ENCODE assay signal across 13 mouse cellular contexts in genomic region chr8:123999568-123999967, GRCm38 (mm10). TPM values are rescaled to one million over a fixed set of nuclear protein-coding genes. Genes with fewer than 3 reads are reported as not detected.
DNase-seq lines count a peak whose midpoint lies in the region; ATAC-seq and TF ChIP-seq lines count a peak whose summit lies in the region.
"Had no signal": no experiment of that assay in that cellular context is flagged by ENCODE, and none has a peak within 500 bp of the region (broad histone marks: within the 10 kb centered on the region; RNA-seq: fewer than 3 reads in every experiment).

No protein-coding gene starts in this region.

- 51% methylated on average over 2 of the region's 2 CpGs for WGBS in kidney, adult 2 months
- 77% methylated on average over 2 of the region's 2 CpGs for WGBS in kidney, embryonic 14.5 days
- 74% methylated on average over 2 of the region's 2 CpGs for WGBS in stomach, postnatal 0 days

- no peak for TF ChIP-seq POLR2A in kidney, adult 2 months (IDR thresholded peaks at IDR 0.05; ENCODE audit: low read depth, low read length)

- H3K4me2 ChIP-seq in kidney, embryonic 14.5 days (replicated peaks; ENCODE audit: low read depth, low read length): no peak overlapping the region
- no peak overlapping the region for H3K4me2 ChIP-seq in stomach, postnatal 0 days (replicated peaks; ENCODE audit: low read depth)
- H3K4me2 ChIP-seq: neural tube, embryonic 15.5 days had no signal

- intact Hi-C loops in gastrocnemius, adult 2 months (cut with DNase I): no loop called here

- no peak for TF ChIP-seq CTCF in kidney, adult 2 months (conservative IDR thresholded peaks at IDR 0.05; ENCODE audit: insufficient read depth, insufficient read length, low read depth, low read length)
- no peak for TF ChIP-seq CTCF in gastrocnemius, adult 2 months (IDR thresholded peaks at IDR 0.05)
- TF ChIP-seq CTCF in stomach, postnatal 0 days (IDR thresholded peaks at IDR 0.05; ENCODE audit: low read depth): no peak

- H3K4me1 ChIP-seq in kidney, adult 2 months (ENCODE audit: control insufficient read depth, insufficient read depth, low read length): no peaks in the 10 kb centered on the region
- H3K4me1 ChIP-seq in kidney, embryonic 14.5 days (ENCODE audit: control insufficient read depth, insufficient read depth, low read length): no peaks in the 10 kb centered on the region
- H3K4me1 ChIP-seq in stomach, postnatal 0 days (replicated peaks; ENCODE audit: control insufficient read depth, insufficient read depth): no peaks in the 10 kb centered on the region
- H3K4me1 ChIP-seq: neural tube, embryonic 15.5 days had no signal

- no peak overlapping the region for H3K9ac ChIP-seq in kidney, embryonic 14.5 days (ENCODE audit: low read depth, low read length)
- no peak overlapping the region for H3K9ac ChIP-seq in stomach, postnatal 0 days (ENCODE audit: low read length)
- H3K9ac ChIP-seq: forebrain, postnatal 0 days; neural tube, embryonic 15.5 days had no signal

- H3K9me3 ChIP-seq in kidney, embryonic 14.5 days (ENCODE audit: control insufficient read depth, low read length): no peaks in the 10 kb centered on the region
- H3K9me3 ChIP-seq in stomach, postnatal 0 days (ENCODE audit: control insufficient read depth, low read length): no peaks in the 10 kb centered on the region
- H3K9me3 ChIP-seq: neural tube, embryonic 15.5 days had no signal

- DNase-seq in kidney, adult 2 months: peak; percentile 5
- peak; percentile 78 for DNase-seq in adrenal gland, adult 2 months
- DNase-seq in gastrocnemius, adult 2 months: peak; percentile 71
- no peak for DNase-seq in stomach, postnatal 0 days (ENCODE audit: low spot score)
- no peak for DNase-seq in kidney, postnatal 36 days
- DNase-seq in cerebellum, postnatal 36 days: no peak
- DNase-seq: forebrain, postnatal 0 days; kidney, postnatal 10 days; left cerebral cortex, postnatal 4 days; right cerebral cortex, adult 18-20 months had no signal

- H3K27me3 ChIP-seq in kidney, adult 2 months (replicated peaks; ENCODE audit: control insufficient read depth, insufficient read depth, low read length): no peaks in the 10 kb centered on the region
- no peaks in the 10 kb centered on the region for H3K27me3 ChIP-seq in kidney, embryonic 14.5 days (ENCODE audit: control insufficient read depth, insufficient read depth, low read length)
- H3K27me3 ChIP-seq in stomach, postnatal 0 days (ENCODE audit: control insufficient read depth, insufficient read depth, low read length): no peaks in the 10 kb centered on the region
- H3K27me3 ChIP-seq: neural tube, embryonic 15.5 days had no signal

- no peak for ATAC-seq in kidney, embryonic 14.5 days (ENCODE audit: low FRiP score, low TSS enrichment)
- no peak for ATAC-seq in stomach, postnatal 0 days (ENCODE audit: low FRiP score, low TSS enrichment)
- ATAC-seq: forebrain, postnatal 0 days; hindbrain, postnatal 0 days had no signal

- no peak overlapping the region for H3K4me3 ChIP-seq in kidney, adult 2 months (ENCODE audit: insufficient read depth, low read depth, low read length)
- H3K4me3 ChIP-seq in kidney, embryonic 14.5 days (ENCODE audit: low read length): no peak overlapping the region
- no peak overlapping the region for H3K4me3 ChIP-seq in gastrocnemius, adult 2 months
- no peak overlapping the region for H3K4me3 ChIP-seq in stomach, postnatal 0 days (ENCODE audit: low read depth, low read length)
- H3K4me3 ChIP-seq: neural tube, embryonic 15.5 days had no signal

- peaks cover 2% of the 10 kb centered on the region; the same call in 1 of the 2 replicates for H3K36me3 ChIP-seq in kidney, adult 2 months (ENCODE audit: control insufficient read depth, insufficient read depth, low read length)
- peaks cover 74% of the 10 kb centered on the region for H3K36me3 ChIP-seq in kidney, embryonic 14.5 days (ENCODE audit: control insufficient read depth, insufficient read depth, low read length)
- H3K36me3 ChIP-seq in stomach, postnatal 0 days (ENCODE audit: control insufficient read depth, insufficient read depth, low read length): peaks cover 12% of the 10 kb centered on the region

- TF ChIP-seq EP300 in stomach, postnatal 0 days (optimal IDR thresholded peaks at IDR 0.05): no peak

- no peak overlapping the region for H3K27ac ChIP-seq in kidney, adult 2 months (ENCODE audit: insufficient read depth, low read depth, low read length)
- no peak overlapping the region for H3K27ac ChIP-seq in kidney, embryonic 14.5 days (ENCODE audit: low read depth, low read length)
- peak overlapping the region; percentile 74 for H3K27ac ChIP-seq in gastrocnemius, adult 2 months
- 0 out of 2 replicates have a peak overlapping the region, but pooled peaks have one; percentile 30 for H3K27ac ChIP-seq in stomach, postnatal 0 days (replicated peaks)
- H3K27ac ChIP-seq: hindbrain, postnatal 0 days; neural tube, embryonic 15.5 days had no signal

RNA-seq across cellular contexts. Expression of gene Abcb10, which starts 16.6 kb away (rescaled TPM):
- polyA plus RNA-seq in kidney, adult 2 months (2012; rRNA removed): 16.4 and 16.5 TPM in 2 replicates
- 9.1 and 17.1 TPM in 2 replicates for polyA plus RNA-seq in kidney, embryonic 14.5 days (2014; fragmentation: Nextera tagmentation; extraction: Ambion mirVana)
- 10 to 100 TPM in 1 of 2 experiments, 1 to 10 TPM in 1; 9.3 to 15.7 TPM for total RNA-seq in adrenal gland, adult 2 months (2021)
- 14.7 and 16.7 TPM in 2 replicates for polyA plus RNA-seq in adrenal gland, adult 2 months (2012; rRNA removed)
- total RNA-seq in gastrocnemius, adult 2 months (2021): 10 to 100 TPM; 15.8 to 18.6 TPM
- polyA plus RNA-seq in stomach, postnatal 0 days (2015; fragmentation: Nextera tagmentation; extraction: Ambion mirVana): 14.7 and 15.2 TPM in 2 replicates

RNA-seq across cellular contexts. Expression of gene Taf5l, which starts 21.6 kb away (rescaled TPM):
- polyA plus RNA-seq in kidney, adult 2 months (2012; rRNA removed): 20.4 and 22.2 TPM in 2 replicates
- polyA plus RNA-seq in kidney, embryonic 14.5 days (2014; fragmentation: Nextera tagmentation; extraction: Ambion mirVana): 29.6 and 53.3 TPM in 2 replicates
- total RNA-seq in adrenal gland, adult 2 months (2021): 10 to 100 TPM; 21.3 to 24.1 TPM
- polyA plus RNA-seq in adrenal gland, adult 2 months (2012; rRNA removed): 18.7 and 22.7 TPM in 2 replicates
- total RNA-seq in gastrocnemius, adult 2 months (2021): 10 to 100 TPM; 14.6 to 15.2 TPM
- polyA plus RNA-seq in stomach, postnatal 0 days (2015; fragmentation: Nextera tagmentation; extraction: Ambion mirVana): 18.0 and 21.0 TPM in 2 replicates

RNA-seq across cellular contexts. Expression of gene Urb2, which starts 21.7 kb away (rescaled TPM):
- 3.3 and 3.5 TPM in 2 replicates for polyA plus RNA-seq in kidney, adult 2 months (2012; rRNA removed)
- 4.8 and 10.2 TPM in 2 replicates for polyA plus RNA-seq in kidney, embryonic 14.5 days (2014; fragmentation: Nextera tagmentation; extraction: Ambion mirVana)
- 10 to 100 TPM; 10.6 to 12.7 TPM for total RNA-seq in adrenal gland, adult 2 months (2021)
- 2.2 and 3.4 TPM in 2 replicates for polyA plus RNA-seq in adrenal gland, adult 2 months (2012; rRNA removed)
- 1 to 10 TPM; 5.8 to 6.0 TPM for total RNA-seq in gastrocnemius, adult 2 months (2021)
- polyA plus RNA-seq in stomach, postnatal 0 days (2015; fragmentation: Nextera tagmentation; extraction: Ambion mirVana): 1.2 and 1.6 TPM in 2 replicates

RNA-seq across cellular contexts. Expression of gene Nup133, which starts 50.5 kb away (rescaled TPM):
- 7.9 and 8.7 TPM in 2 replicates for polyA plus RNA-seq in kidney, adult 2 months (2012; rRNA removed)
- polyA plus RNA-seq in kidney, embryonic 14.5 days (2014; fragmentation: Nextera tagmentation; extraction: Ambion mirVana): 31.8 and 55.0 TPM in 2 replicates
- total RNA-seq in adrenal gland, adult 2 months (2021): 10 to 100 TPM; 15.5 to 21.0 TPM
- 6.2 and 9.5 TPM in 2 replicates for polyA plus RNA-seq in adrenal gland, adult 2 months (2012; rRNA removed)
- 10 to 100 TPM; 11.6 to 17.8 TPM for total RNA-seq in gastrocnemius, adult 2 months (2021)
- polyA plus RNA-seq in stomach, postnatal 0 days (2015; fragmentation: Nextera tagmentation; extraction: Ambion mirVana): 8.2 and 8.5 TPM in 2 replicates

Comparison
In these comparisons a context has a peak if more than half of its experiments do, and no peak if none do; other contexts are left out.
1. DNase-seq: peak in kidney, adult 2 months (single experiment), adrenal gland, adult 2 months (single experiment) and gastrocnemius, adult 2 months (single experiment); none in stomach, postnatal 0 days (single experiment), kidney, postnatal 36 days (0 of 2) and cerebellum, postnatal 36 days (0 of 2).
2. H3K27ac ChIP-seq: peak in gastrocnemius, adult 2 months (single experiment) and stomach, postnatal 0 days (single experiment); none in kidney, adult 2 months (single experiment) and kidney, embryonic 14.5 days (single experiment).